Mouse (Mus musculus) gastrocnemius, postnatal 4 days (tissue): ENCODE results near the gene Smarca5. TPM values are rescaled to one million over a fixed set of nuclear protein-coding genes. Genes with fewer than 3 reads are reported as not detected.

Experiments
- DNase-seq, 2 experiments: peaks; one replicate each; pipeline ENCODE4 v3.0.0; 2021 to 2022; ENCODE audit warnings: low spot score in 2 of 2, mixed read lengths in 2 of 2
- total RNA-seq, 2 experiments: library from RNA; stranded (reverse); gene quantifications; 2 replicates each; pipeline ENCODE4 v1.2.3; 2021

The Smarca5 gene
- total RNA-seq, 2 experiments from 2014 or later: 43.1 to 49.3 TPM

- no peak for DNase-seq
These were observed 56.7 kb downstream of the Smarca5 start for GRCm38 (mm10) chr8:80682594-80682993.

GRCm38 (mm10) chr8:80669277-80669901 is 69.9 kb downstream of the Smarca5 start:
- no peak for DNase-seq

- DNase-seq: no peak
These were observed 75.8 kb downstream of the Smarca5 start for GRCm38 (mm10) chr8:80663476-80663875.

GRCm38 (mm10) chr8:80661055-80661454 is 78.2 kb downstream of the Smarca5 start:
- DNase-seq: no peak

GRCm38 (mm10) chr8:80657639-80658038 is 81.7 kb downstream of the Smarca5 start:
- DNase-seq: no peak

Other genes with a start within 250 kb of the Smarca5 start
- gene Gypa, start 245.7 kb downstream of the Smarca5 start, total RNA-seq: under 1 TPM; 0.76 to 0.83 TPM
- gene Frem3, start 128.4 kb downstream of the Smarca5 start, total RNA-seq: not detected
- gene Gab1, start 141.0 kb upstream of the Smarca5 start, total RNA-seq: 10 to 100 TPM; 32.3 to 36.0 TPM